Mouse (Mus musculus): ENCODE measurements around the gene Ube2t. TPM values are rescaled to one million over a fixed set of nuclear protein-coding genes. Genes with fewer than 3 reads are reported as not detected.

Gene Ube2t
- polyA plus RNA-seq, 1 experiment from 2014 or later: 39.7 TPM

GRCm38 (mm10) chr1:134989372-134989771 is 27.0 kb downstream of the Ube2t start:
- Histone ChIP-seq H3K36me3 (ENCODE audit: insufficient read depth, low read length) (no peaks in the 10 kb centered on the region), H3K4me2 (replicated peaks; ENCODE audit: low read depth, low read length) (no peak overlapping the region), H3K9ac (replicated peaks; ENCODE audit: low read length) (no peak overlapping the region), H3K9me3 (ENCODE audit: low read length) (no peaks in the 10 kb centered on the region), H3K4me1 (ENCODE audit: insufficient read depth, low read length) (peaks cover 18% of the 10 kb centered on the region), H3K27ac (ENCODE audit: low read length) (no peak overlapping the region), H3K27me3 (ENCODE audit: insufficient read depth, low read length) (peaks cover 11% of the 10 kb centered on the region; the same call in 1 of the 2 replicates), H3K4me3 (ENCODE audit: low read length) (no peak overlapping the region)
- 7% methylated on average over 7 of the region's 7 CpGs for WGBS
- ATAC-seq (ENCODE audit: low FRiP score, low TSS enrichment): no peak

GRCm38 (mm10) chr1:134992046-134992645 is 29.8 kb downstream of the Ube2t start:
- Histone ChIP-seq H3K36me3 (ENCODE audit: insufficient read depth, low read length) (no peaks in the 10 kb centered on the region), H3K9me3 (ENCODE audit: low read length) (no peaks in the 10 kb centered on the region), H3K4me1 (ENCODE audit: insufficient read depth, low read length) (peaks cover 18% of the 10 kb centered on the region), H3K9ac (replicated peaks; ENCODE audit: low read length) (0 out of 2 replicates have a peak overlapping the region, but pooled peaks have one; percentile 44), H3K27ac (ENCODE audit: low read length) (0 out of 2 replicates have a peak overlapping the region, but pooled peaks have one; percentile 5), H3K27me3 (ENCODE audit: insufficient read depth, low read length) (peaks cover 11% of the 10 kb centered on the region; the same call in 1 of the 2 replicates), H3K4me2 (replicated peaks; ENCODE audit: low read depth, low read length) (peak overlapping the region; percentile 14; the same call in 1 of the 2 replicates), H3K4me3 (ENCODE audit: low read length) (no peak overlapping the region)
- WGBS: 11% methylated on average over 8 of the region's 8 CpGs
- ATAC-seq (ENCODE audit: low FRiP score, low TSS enrichment): peak; percentile 64; the same call in 1 of the 2 replicates

- Histone ChIP-seq H3K27me3 (ENCODE audit: insufficient read depth, low read length) (0 out of 2 replicates have a peak, but pooled peaks cover 2% of the 10 kb centered on the region), H3K9ac (replicated peaks; ENCODE audit: low read length) (no peak overlapping the region), H3K36me3 (ENCODE audit: insufficient read depth, low read length) (no peaks in the 10 kb centered on the region), H3K4me2 (replicated peaks; ENCODE audit: low read depth, low read length) (no peak overlapping the region), H3K4me3 (ENCODE audit: low read length) (no peak overlapping the region), H3K9me3 (ENCODE audit: low read length) (no peaks in the 10 kb centered on the region), H3K4me1 (ENCODE audit: insufficient read depth, low read length) (peaks cover 12% of the 10 kb centered on the region), H3K27ac (ENCODE audit: low read length) (no peak overlapping the region)
- ATAC-seq (ENCODE audit: low FRiP score, low TSS enrichment): no peak
- 83% methylated on average over 3 of the region's 3 CpGs for WGBS
Measured at GRCm38 (mm10) chr1:134994739-134995138, 32.4 kb downstream of the Ube2t start.

GRCm38 (mm10) chr1:134995437-134995836 is 33.1 kb downstream of the Ube2t start:
- Histone ChIP-seq H3K27me3 (ENCODE audit: insufficient read depth, low read length) (no peaks in the 10 kb centered on the region), H3K9ac (replicated peaks; ENCODE audit: low read length) (no peak overlapping the region), H3K36me3 (ENCODE audit: insufficient read depth, low read length) (no peaks in the 10 kb centered on the region), H3K27ac (ENCODE audit: low read length) (no peak overlapping the region), H3K4me3 (ENCODE audit: low read length) (no peak overlapping the region), H3K4me2 (replicated peaks; ENCODE audit: low read depth, low read length) (no peak overlapping the region), H3K9me3 (ENCODE audit: low read length) (no peaks in the 10 kb centered on the region), H3K4me1 (ENCODE audit: insufficient read depth, low read length) (peaks cover 12% of the 10 kb centered on the region)
- WGBS: 75% methylated on average over 4 of the region's 4 CpGs
- no peak for ATAC-seq (ENCODE audit: low FRiP score, low TSS enrichment)

GRCm38 (mm10) chr1:134995954-134996353 is 33.6 kb downstream of the Ube2t start:
- 38% methylated on average over 1 of the region's 1 CpGs for WGBS
- Histone ChIP-seq H3K27me3 (ENCODE audit: insufficient read depth, low read length) (no peaks in the 10 kb centered on the region), H3K4me2 (replicated peaks; ENCODE audit: low read depth, low read length) (no peak overlapping the region), H3K36me3 (ENCODE audit: insufficient read depth, low read length) (no peaks in the 10 kb centered on the region), H3K4me1 (ENCODE audit: insufficient read depth, low read length) (peaks cover 12% of the 10 kb centered on the region), H3K27ac (ENCODE audit: low read length) (no peak overlapping the region), H3K9me3 (ENCODE audit: low read length) (no peaks in the 10 kb centered on the region), H3K9ac (replicated peaks; ENCODE audit: low read length) (no peak overlapping the region), H3K4me3 (ENCODE audit: low read length) (no peak overlapping the region)
- ATAC-seq (ENCODE audit: low FRiP score, low TSS enrichment): no peak

- peaks cover 12% of the 10 kb centered on the region for H3K4me1 ChIP-seq (ENCODE audit: insufficient read depth, low read length)
- H3K27me3 ChIP-seq (ENCODE audit: insufficient read depth, low read length): no peaks in the 10 kb centered on the region
- no peak overlapping the region for H3K4me3 ChIP-seq (ENCODE audit: low read length)
- H3K4me2 ChIP-seq (replicated peaks; ENCODE audit: low read depth, low read length): no peak overlapping the region
- no peak for ATAC-seq (ENCODE audit: low FRiP score, low TSS enrichment)
- 89% methylated on average over 7 of the region's 7 CpGs for WGBS
- no peak overlapping the region for H3K27ac ChIP-seq (ENCODE audit: low read length)
- no peaks in the 10 kb centered on the region for H3K36me3 ChIP-seq (ENCODE audit: insufficient read depth, low read length)
- H3K9me3 ChIP-seq (ENCODE audit: low read length): no peaks in the 10 kb centered on the region
- H3K9ac ChIP-seq (replicated peaks; ENCODE audit: low read length): no peak overlapping the region
Measured at GRCm38 (mm10) chr1:134996471-134996870, 34.1 kb downstream of the Ube2t start.

- Histone ChIP-seq H3K9ac (replicated peaks; ENCODE audit: low read length) (no peak overlapping the region), H3K27ac (ENCODE audit: low read length) (no peak overlapping the region), H3K36me3 (ENCODE audit: insufficient read depth, low read length) (no peaks in the 10 kb centered on the region), H3K4me3 (ENCODE audit: low read length) (no peak overlapping the region), H3K27me3 (ENCODE audit: insufficient read depth, low read length) (no peaks in the 10 kb centered on the region), H3K4me2 (replicated peaks; ENCODE audit: low read depth, low read length) (no peak overlapping the region), H3K4me1 (ENCODE audit: insufficient read depth, low read length) (peaks cover 2% of the 10 kb centered on the region), H3K9me3 (ENCODE audit: low read length) (no peaks in the 10 kb centered on the region)
- 85% methylated on average over 5 of the region's 5 CpGs for WGBS
- no peak for ATAC-seq (ENCODE audit: low FRiP score, low TSS enrichment)
Measured at GRCm38 (mm10) chr1:134997568-134997967, 35.2 kb downstream of the Ube2t start.

GRCm38 (mm10) chr1:134998231-134998630 is 35.9 kb downstream of the Ube2t start:
- H3K4me1 ChIP-seq (ENCODE audit: insufficient read depth, low read length): no peaks in the 10 kb centered on the region
- H3K4me3 ChIP-seq (ENCODE audit: low read length): no peak overlapping the region
- H3K36me3 ChIP-seq (ENCODE audit: insufficient read depth, low read length): no peaks in the 10 kb centered on the region
- no peak overlapping the region for H3K27ac ChIP-seq (ENCODE audit: low read length)
- ATAC-seq (ENCODE audit: low FRiP score, low TSS enrichment): no peak
- no peak overlapping the region for H3K4me2 ChIP-seq (replicated peaks; ENCODE audit: low read depth, low read length)
- H3K9ac ChIP-seq (replicated peaks; ENCODE audit: low read length): no peak overlapping the region
- WGBS: 84% methylated on average over 8 of the region's 8 CpGs
- H3K27me3 ChIP-seq (ENCODE audit: insufficient read depth, low read length): no peaks in the 10 kb centered on the region
- no peaks in the 10 kb centered on the region for H3K9me3 ChIP-seq (ENCODE audit: low read length)

GRCm38 (mm10) chr1:135000527-135000926 is 38.2 kb downstream of the Ube2t start:
- Histone ChIP-seq H3K27ac (ENCODE audit: low read length) (no peak overlapping the region), H3K36me3 (ENCODE audit: insufficient read depth, low read length) (no peaks in the 10 kb centered on the region), H3K4me3 (ENCODE audit: low read length) (no peak overlapping the region), H3K4me2 (replicated peaks; ENCODE audit: low read depth, low read length) (no peak overlapping the region), H3K27me3 (ENCODE audit: insufficient read depth, low read length) (no peaks in the 10 kb centered on the region), H3K9me3 (ENCODE audit: low read length) (no peaks in the 10 kb centered on the region), H3K9ac (replicated peaks; ENCODE audit: low read length) (no peak overlapping the region), H3K4me1 (ENCODE audit: insufficient read depth, low read length) (no peaks in the 10 kb centered on the region; the same call in 1 of the 2 replicates)
- no peak for ATAC-seq (ENCODE audit: low FRiP score, low TSS enrichment)
- WGBS: 62% methylated on average over 9 of the region's 9 CpGs

GRCm38 (mm10) chr1:135003346-135003745 is 41.0 kb downstream of the Ube2t start:
- H3K4me2 ChIP-seq (replicated peaks; ENCODE audit: low read depth, low read length): no peak overlapping the region
- WGBS: 54% methylated on average over 4 of the region's 4 CpGs
- ATAC-seq (ENCODE audit: low FRiP score, low TSS enrichment): no peak
- H3K9ac ChIP-seq (replicated peaks; ENCODE audit: low read length): no peak overlapping the region
- no peaks in the 10 kb centered on the region; the same call in 1 of the 2 replicates for H3K4me1 ChIP-seq (ENCODE audit: insufficient read depth, low read length)
- H3K27me3 ChIP-seq (ENCODE audit: insufficient read depth, low read length): no peaks in the 10 kb centered on the region
- H3K4me3 ChIP-seq (ENCODE audit: low read length): no peak overlapping the region
- H3K36me3 ChIP-seq (ENCODE audit: insufficient read depth, low read length): no peaks in the 10 kb centered on the region
- no peaks in the 10 kb centered on the region for H3K9me3 ChIP-seq (ENCODE audit: low read length)
- no peak overlapping the region for H3K27ac ChIP-seq (ENCODE audit: low read length)
